Mouse (Mus musculus) stomach, embryonic 15.5 days (tissue): ENCODE results near the gene Taar8b. TPM values are rescaled to one million over a fixed set of nuclear protein-coding genes. Genes with fewer than 3 reads are reported as not detected.
A peak's percentile ranks its signal among the peaks of the same experiment; 100 is the strongest.
"Not testable (repeated sequence)": the region's sequence is repeated elsewhere in the genome, so short reads cannot be mapped to it uniquely, and the experiment has no call there.

ENCODE experiments used
- ATAC-seq: fragments of 200-750 bp; cut with Nextera tagmentation; 2 replicates; pipeline ENCODE4 v1.8.0; 2017; ENCODE audit warnings: low read depth, moderate number of reproducible peaks, moderate TSS enrichment; ENCODE audit not compliant: insufficient read depth, low FRiP score
- H3K27ac ChIP-seq: fragments of 300-500 bp; sonication (generic); 2 replicates; pipeline ENCODE4 v1.5.1; 2015; ENCODE audit warnings: mild to moderate bottlenecking, inconsistent platforms
- H3K27me3 ChIP-seq: fragments of 300-500 bp; sonication (generic); replicated peaks from 2 replicates; pipeline ENCODE4 v1.6.1; 2015; ENCODE audit warnings: inconsistent platforms
- H3K36me3 ChIP-seq: fragments of 300-500 bp; sonication (generic); 2 replicates; pipeline ENCODE4 v1.6.1; 2015; ENCODE audit warnings: inconsistent platforms
- H3K4me1 ChIP-seq: fragments of 300-500 bp; sonication (generic); 2 replicates; pipeline ENCODE4 v1.6.1; 2015; ENCODE audit warnings: inconsistent platforms
- H3K4me2 ChIP-seq: fragments of 300-500 bp; sonication (generic); 2 replicates; pipeline ENCODE4 v1.6.1; 2015; ENCODE audit warnings: mild to moderate bottlenecking, inconsistent platforms
- H3K4me3 ChIP-seq: fragments of 300-500 bp; sonication (generic); replicated peaks from 2 replicates; pipeline ENCODE4 v1.5.1; 2015; ENCODE audit warnings: inconsistent platforms
- H3K9ac ChIP-seq: fragments of 300-500 bp; sonication (generic); 2 replicates; pipeline ENCODE4 v1.6.1; 2015; ENCODE audit warnings: inconsistent platforms
- H3K9me3 ChIP-seq: fragments of 300-500 bp; sonication (generic); 2 replicates; pipeline ENCODE4 v1.6.1; 2016; ENCODE audit warnings: inconsistent platforms
- WGBS: fragments of 180-500 bp; shearing (Covaris S2); methylation state at CpG from one replicate; pipeline ENCODE4 v1.1.7; 2015; 5-methylcytosine and 5-hydroxymethylcytosine counted together
- polyA plus RNA-seq: library from polyadenylated mRNA; unstranded; fragments of >200 nt; fragmentation: Nextera tagmentation; extraction: Ambion mirVana; gene quantifications from 2 replicates; pipeline ENCODE4 v1.2.1, GENCODE M21; 2015

Gene Taar8b
- polyA plus RNA-seq = not detected in 2 replicates

DNA sequence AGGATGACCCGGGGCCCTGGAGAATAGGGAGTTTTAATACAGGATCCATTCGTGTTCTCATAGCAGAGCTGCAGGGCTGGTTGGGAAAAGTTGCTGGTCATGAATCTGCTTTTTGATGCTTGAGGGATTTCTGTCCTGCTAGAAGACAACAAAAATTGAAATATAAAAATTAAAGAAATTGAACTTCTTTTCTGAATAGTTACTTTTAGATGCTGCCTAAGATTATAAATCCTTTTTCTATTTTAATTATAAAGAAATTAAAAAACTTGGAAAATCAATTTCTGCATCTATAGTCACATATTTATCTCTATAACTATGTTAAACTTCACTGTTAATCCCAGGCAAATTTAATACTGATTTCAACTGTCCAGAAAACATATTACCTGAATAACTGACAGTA lies at the start of gene Taar8b:
Gene Taar8b (minus strand): TSS at position 101 of the 400 bp plus-strand sequence.
- no peaks in the 10 kb centered on the region for H3K36me3 ChIP-seq
- H3K27ac ChIP-seq = no peak within 1 kb of the TSS
- H3K4me2 ChIP-seq = no peak within 1 kb of the TSS
- H3K9me3 ChIP-seq = no peaks in the 10 kb centered on the region
- no peaks in the 10 kb centered on the region for H3K27me3 ChIP-seq
- no peak within 1 kb of the TSS for H3K4me3 ChIP-seq
- no peaks in the 10 kb centered on the region; the same call in 1 of the 2 replicates for H3K4me1 ChIP-seq
- 69% methylated on average over 2 of the region's 2 CpGs for WGBS
- ATAC-seq = no peak
- no peak within 1 kb of the TSS for H3K9ac ChIP-seq

- Histone ChIP-seq H3K4me1 (no peaks in the 10 kb centered on the region), H3K9me3 (no peaks in the 10 kb centered on the region), H3K27ac (no peak overlapping the region), H3K9ac (no peak overlapping the region), H3K27me3 (no peaks in the 10 kb centered on the region), H3K4me3 (no peak overlapping the region), H3K4me2 (no peak overlapping the region), H3K36me3 (no peaks in the 10 kb centered on the region)
- whole genome bisulfite sequencing = 49% methylated on average over 2 of the region's 2 CpGs
- ATAC-seq = no peak
Observed at GRCm38 (mm10) chr10:24138623-24139261, 46.6 kb upstream of the Taar8b start.

GRCm38 (mm10) chr10:24134071-24134645 lies 42.1 kb upstream of the Taar8b start:
- Histone ChIP-seq H3K27ac (no peak overlapping the region), H3K4me2 (no peak overlapping the region), H3K9me3 (no peaks in the 10 kb centered on the region), H3K27me3 (no peaks in the 10 kb centered on the region), H3K9ac (no peak overlapping the region), H3K36me3 (no peaks in the 10 kb centered on the region), H3K4me3 (no peak overlapping the region), H3K4me1 (peaks cover 7% of the 10 kb centered on the region; the same call in 1 of the 2 replicates)
- WGBS = 40% methylated on average over 7 of the region's 7 CpGs
- no peak for ATAC-seq

GRCm38 (mm10) chr10:24133132-24133531 lies 41.0 kb upstream of the Taar8b start:
- Histone ChIP-seq H3K4me2 (no peak overlapping the region), H3K9me3 (no peaks in the 10 kb centered on the region), H3K4me3 (no peak overlapping the region), H3K27ac (peak overlapping the region; percentile 77), H3K36me3 (no peaks in the 10 kb centered on the region), H3K27me3 (no peaks in the 10 kb centered on the region), H3K9ac (no peak overlapping the region), H3K4me1 (peaks cover 7% of the 10 kb centered on the region; the same call in 1 of the 2 replicates)
- 30% methylated on average over 2 of the region's 2 CpGs for WGBS
- no peak for ATAC-seq

DNA sequence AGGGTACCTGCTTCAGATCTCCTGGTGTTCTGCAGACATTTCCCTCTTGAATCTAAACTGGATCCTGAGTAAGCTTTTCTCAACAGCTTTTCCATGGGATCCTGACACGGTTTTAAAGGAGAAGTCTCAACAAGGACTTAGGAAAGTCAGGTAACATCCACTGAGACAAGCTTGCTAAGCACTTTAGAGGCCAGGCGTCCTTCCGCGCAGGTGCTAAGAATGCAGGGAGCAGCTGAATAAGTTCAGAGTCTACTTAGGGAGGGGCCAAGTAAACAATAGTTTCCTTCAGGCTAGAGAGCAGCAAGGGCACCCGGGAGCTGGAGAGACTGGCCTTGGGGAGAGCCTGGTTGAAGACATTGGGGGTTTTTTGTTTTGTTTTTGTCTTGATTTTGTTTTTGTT lies 40.2 kb upstream of the Taar8b start:
- Histone ChIP-seq H3K9ac (no peak overlapping the region), H3K4me3 (no peak overlapping the region), H3K36me3 (no peaks in the 10 kb centered on the region), H3K9me3 (no peaks in the 10 kb centered on the region), H3K27me3 (no peaks in the 10 kb centered on the region), H3K4me2 (peak overlapping the region; percentile 39), H3K4me1 (peaks cover 7% of the 10 kb centered on the region; the same call in 1 of the 2 replicates), H3K27ac (peak overlapping the region; percentile 77)
- peak; percentile 87 for ATAC-seq
- WGBS = 18% methylated on average over 5 of the region's 5 CpGs

DNA sequence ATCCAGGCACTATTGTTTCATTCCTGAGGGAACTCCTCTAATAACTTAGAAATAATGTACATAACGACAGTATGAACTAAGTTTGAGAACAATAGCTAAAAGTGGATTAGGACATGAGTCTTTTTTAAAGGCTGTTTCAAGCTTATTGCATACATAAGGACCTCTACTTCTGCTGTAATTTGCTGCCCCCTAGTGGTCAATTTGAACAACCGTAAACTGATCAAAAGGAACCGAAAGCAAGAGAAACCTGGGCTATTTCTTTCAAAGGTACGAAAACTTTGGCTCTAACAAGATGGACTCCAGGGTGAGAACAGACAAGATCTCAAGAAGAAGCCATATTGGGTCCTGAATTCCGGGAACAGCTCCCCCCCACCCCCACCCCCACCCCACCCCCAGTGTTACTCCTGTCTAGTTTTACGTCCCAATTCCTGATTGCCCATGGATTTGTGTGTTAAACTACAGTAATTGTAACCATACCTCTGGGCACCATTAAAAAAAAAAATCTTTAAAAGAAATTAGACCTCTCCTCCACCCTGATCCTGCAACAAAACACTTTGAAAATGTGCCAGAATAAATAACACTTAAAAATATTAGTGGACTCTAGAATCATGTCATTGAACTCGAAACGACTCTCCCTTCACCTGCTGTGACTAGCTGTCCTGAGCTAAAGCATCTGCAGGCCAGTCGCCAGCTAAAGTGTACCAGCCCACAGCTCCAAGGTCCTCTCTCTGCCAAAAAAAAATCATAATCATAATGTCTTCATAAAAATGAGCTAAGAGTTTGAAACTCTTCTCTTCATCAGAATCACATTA lies 39.6 kb upstream of the Taar8b start:
- no peak overlapping the region for H3K9ac ChIP-seq
- H3K27ac ChIP-seq = peak overlapping the region; percentile 77
- H3K27me3 ChIP-seq = no peaks in the 10 kb centered on the region
- ATAC-seq = peak; percentile 77
- H3K4me2 ChIP-seq = peak overlapping the region; percentile 39
- no peaks in the 10 kb centered on the region for H3K36me3 ChIP-seq
- H3K9me3 ChIP-seq = no peaks in the 10 kb centered on the region
- H3K4me1 ChIP-seq = peaks cover 7% of the 10 kb centered on the region; the same call in 1 of the 2 replicates
- 24% methylated on average over 9 of the region's 9 CpGs for WGBS
- H3K4me3 ChIP-seq = 0 out of 2 replicates have a peak overlapping the region, but pooled peaks have one; percentile 21

- no peaks in the 10 kb centered on the region for H3K27me3 ChIP-seq
- H3K4me1 ChIP-seq = no peaks in the 10 kb centered on the region
- no peak for ATAC-seq
- H3K4me2 ChIP-seq = no peak overlapping the region
- no peaks in the 10 kb centered on the region for H3K36me3 ChIP-seq
- no peak overlapping the region for H3K4me3 ChIP-seq
- no peak overlapping the region for H3K9ac ChIP-seq
- H3K27ac ChIP-seq = no peak overlapping the region
- WGBS = 50% methylated on average over 6 of the region's 6 CpGs
- no peaks in the 10 kb centered on the region for H3K9me3 ChIP-seq
Observed at GRCm38 (mm10) chr10:24111116-24111778, 19.2 kb upstream of the Taar8b start.

- 82% methylated on average over 8 of the region's 8 CpGs for WGBS
Observed at GRCm38 (mm10) chr10:24109434-24109833, 17.3 kb upstream of the Taar8b start, which contains the start of gene Taar9. Gene Taar9 (minus strand): TSS chr10:24109534.

GRCm38 (mm10) chr10:24108236-24108635 lies 16.1 kb upstream of the Taar8b start:
- no peak overlapping the region for H3K9ac ChIP-seq
- ATAC-seq = no peak
- 61% methylated on average over 3 of the region's 3 CpGs for WGBS
- no peak overlapping the region for H3K4me2 ChIP-seq
- H3K27me3 ChIP-seq = no peaks in the 10 kb centered on the region
- no peak overlapping the region for H3K27ac ChIP-seq
- no peak overlapping the region for H3K4me3 ChIP-seq
- H3K9me3 ChIP-seq = no peaks in the 10 kb centered on the region
- no peaks in the 10 kb centered on the region for H3K4me1 ChIP-seq
- H3K36me3 ChIP-seq = no peaks in the 10 kb centered on the region

More at GRCm38 (mm10) chr10:24109434-24109833, 17.3 kb upstream of the Taar8b start, which contains the start of gene Taar9:
- H3K27ac ChIP-seq, H3K9ac ChIP-seq, H3K4me2 ChIP-seq, H3K9me3 ChIP-seq, ATAC-seq, H3K4me3 ChIP-seq, H3K27me3 ChIP-seq, H3K4me1 ChIP-seq, H3K36me3 ChIP-seq: not testable (repeated sequence)

- Histone ChIP-seq H3K4me1 (no peaks in the 10 kb centered on the region), H3K4me3 (no peak overlapping the region), H3K27ac (no peak overlapping the region), H3K27me3 (no peaks in the 10 kb centered on the region), H3K4me2 (no peak overlapping the region), H3K36me3 (no peaks in the 10 kb centered on the region), H3K9me3 (no peaks in the 10 kb centered on the region), H3K9ac (no peak overlapping the region)
- WGBS = 65% methylated on average over 5 of the region's 5 CpGs
- ATAC-seq = no peak
Observed at GRCm38 (mm10) chr10:24107747-24108146, 15.7 kb upstream of the Taar8b start.

DNA sequence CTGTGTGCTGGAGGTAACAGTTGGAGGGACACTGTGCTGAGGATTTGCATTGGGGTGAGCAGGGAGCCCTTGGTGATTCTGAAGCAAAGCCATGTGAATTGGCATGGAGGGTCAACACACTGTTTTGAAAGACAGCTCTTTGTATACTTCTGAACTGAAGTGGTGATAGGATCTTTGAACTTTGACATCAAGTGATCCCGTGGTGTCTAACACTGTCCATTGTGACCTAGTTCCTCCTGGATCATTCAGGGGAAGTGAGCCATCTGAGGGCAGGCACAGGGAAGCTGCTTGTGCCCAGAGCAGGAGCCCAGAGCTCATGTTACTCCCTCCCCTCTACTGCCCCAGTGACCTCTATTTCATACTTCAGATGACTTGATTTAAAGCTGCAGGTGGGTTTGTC lies 11.2 kb upstream of the Taar8b start:
- not testable (repeated sequence) for H3K9me3 ChIP-seq, H3K9ac ChIP-seq, H3K4me1 ChIP-seq, H3K4me3 ChIP-seq, H3K27me3 ChIP-seq, H3K4me2 ChIP-seq, H3K27ac ChIP-seq, H3K36me3 ChIP-seq, ATAC-seq
- whole genome bisulfite sequencing = 27% methylated on average over 1 of the region's 1 CpGs
